Mouse (Mus musculus) left cerebral cortex, adult 11 months (tissue): ENCODE results near the gene Ppp1cc.
"Not testable (repeated sequence)": the region's sequence is repeated elsewhere in the genome, so short reads cannot be mapped to it uniquely, and the experiment has no call there.

ENCODE experiments used
- DNase-seq: peaks from one replicate; pipeline ENCODE4 v3.0.0; 2022; ENCODE audit warnings: low spot score

Gene Ppp1cc

DNA sequence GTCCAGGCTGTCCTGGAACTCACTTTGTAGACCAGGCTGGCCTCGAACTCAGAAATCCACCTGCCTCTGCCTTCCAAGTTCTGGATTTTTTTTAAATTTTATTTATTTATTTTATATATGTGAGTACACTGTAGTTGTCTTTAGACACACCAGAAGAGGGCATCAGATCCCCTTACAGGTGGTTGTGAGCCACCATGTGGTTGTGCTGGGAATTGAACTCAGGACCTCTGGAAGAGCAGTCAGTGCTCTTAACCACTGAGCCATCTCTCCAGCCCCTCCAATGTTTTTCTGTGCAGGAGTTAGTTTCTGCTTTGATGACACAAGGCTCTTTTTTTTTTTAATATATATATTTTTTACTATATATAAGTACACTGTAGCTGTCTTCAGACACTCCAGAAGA, 54.7 kb downstream of the Ppp1cc start:
- DNase-seq: not testable (repeated sequence)

GRCm38 (mm10) chr5:122213861-122214260, 55.8 kb downstream of the Ppp1cc start:
- no peak for DNase-seq

DNA sequence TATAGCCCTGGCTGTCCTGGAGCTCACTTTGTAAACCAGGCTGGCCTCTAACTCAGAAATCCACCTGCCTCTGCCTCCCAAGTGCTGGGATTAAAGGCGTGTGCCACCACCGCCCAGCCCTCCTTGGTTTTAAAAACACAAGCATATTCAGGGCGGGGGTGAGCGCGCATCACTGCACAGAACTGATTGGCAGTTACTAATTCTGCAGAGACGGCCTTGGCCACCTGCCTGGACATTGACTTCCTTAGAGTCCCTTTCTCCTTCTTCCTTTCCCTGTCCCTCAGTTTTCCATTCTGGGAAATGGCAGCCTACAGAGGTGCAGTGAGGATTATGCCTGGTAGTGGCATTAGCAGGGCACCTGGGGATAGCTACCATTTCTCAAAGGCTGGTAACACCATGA, 59.6 kb downstream of the Ppp1cc start:
- DNase-seq: no peak

- no peak for DNase-seq
Measured at GRCm38 (mm10) chr5:122218109-122218905, 60.2 kb downstream of the Ppp1cc start.

GRCm38 (mm10) chr5:122218928-122219327, 60.9 kb downstream of the Ppp1cc start:
- no peak for DNase-seq

DNA sequence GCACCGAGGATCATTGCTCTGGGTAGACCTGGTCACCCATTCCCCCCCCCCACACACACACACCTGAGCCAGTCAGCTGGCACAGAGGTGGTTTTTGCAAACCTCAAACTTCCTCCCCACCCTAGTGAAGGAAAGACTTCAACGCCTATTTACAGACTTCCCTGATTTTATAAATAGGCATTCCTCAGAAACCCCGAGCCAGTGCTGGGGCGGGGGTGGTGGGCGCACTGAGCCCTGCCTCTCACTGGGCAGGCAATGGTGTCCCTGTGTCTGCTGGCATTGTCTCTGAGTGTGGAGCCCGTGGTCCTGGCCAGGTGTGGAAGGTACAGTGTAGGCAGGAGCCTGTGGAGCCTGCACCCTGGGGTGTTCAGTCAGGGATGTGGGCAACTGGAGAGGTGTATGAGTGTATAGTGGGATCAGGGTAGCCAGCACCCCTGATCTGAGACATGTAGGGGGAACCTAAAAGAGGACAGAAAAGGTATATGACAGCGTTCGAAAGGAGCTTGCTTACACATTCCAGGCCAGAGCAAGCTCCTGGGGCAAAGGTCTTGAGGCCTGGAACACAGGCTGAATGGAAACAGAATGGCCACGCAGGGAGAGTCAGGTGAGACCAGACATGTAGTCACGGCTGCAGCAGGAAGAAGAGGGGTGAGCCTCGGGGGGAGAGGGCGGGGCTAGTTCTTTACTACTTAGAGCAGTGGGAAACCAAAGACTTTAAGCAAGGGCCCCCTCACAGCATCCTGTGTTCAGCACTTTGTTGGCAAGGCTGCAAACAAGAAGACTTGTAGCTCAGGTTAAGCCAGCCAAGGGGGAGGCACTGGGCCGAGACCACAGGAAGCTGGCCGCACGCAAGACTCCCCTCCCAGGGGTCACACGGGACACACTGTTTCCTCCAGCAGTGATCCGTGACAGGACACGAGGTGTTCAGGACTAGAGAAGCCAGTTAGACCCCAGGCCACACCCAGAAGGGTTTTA, 61.9 kb downstream of the Ppp1cc start:
- DNase-seq: no peak

DNA sequence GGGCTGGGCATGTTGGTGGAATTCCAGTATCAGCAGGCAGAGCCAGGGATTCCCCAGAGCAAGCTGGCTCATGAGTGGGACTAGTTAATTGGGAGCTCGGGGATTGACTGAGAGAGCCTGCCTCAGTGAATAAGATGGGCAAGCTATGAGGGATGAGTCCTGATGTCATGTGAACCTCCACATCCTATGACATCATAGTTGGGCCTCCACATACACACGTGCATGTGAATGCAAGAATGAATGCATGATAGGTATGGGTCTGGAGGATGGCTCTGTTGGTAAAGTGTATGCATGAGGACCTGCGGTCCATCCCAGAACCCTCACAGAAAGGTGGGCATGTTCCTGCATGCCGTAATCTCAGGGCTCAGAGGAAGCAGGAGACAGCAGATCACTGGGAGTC, 63.0 kb downstream of the Ppp1cc start:
- DNase-seq: no peak

DNA sequence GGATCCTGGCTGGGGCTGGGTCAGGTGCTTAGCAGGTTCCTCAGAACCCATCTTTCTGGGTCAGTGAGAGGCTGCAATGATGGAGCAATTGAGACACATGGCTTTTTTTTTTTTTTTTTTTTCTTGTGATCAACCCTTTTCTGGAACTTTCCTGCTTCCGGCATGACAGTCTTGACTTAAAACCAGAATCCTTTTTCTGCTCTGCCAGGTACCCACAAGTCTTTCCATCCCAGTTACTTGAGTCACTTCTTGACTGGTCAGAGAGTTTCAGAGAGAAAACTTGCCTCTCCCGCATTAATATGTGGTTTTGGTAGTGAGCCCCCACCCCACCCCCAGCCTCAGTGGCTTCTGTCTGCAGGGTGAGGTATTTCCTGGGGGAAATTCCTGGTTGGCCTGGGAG, 66.2 kb downstream of the Ppp1cc start:
- no peak for DNase-seq
